Mouse (Mus musculus) C2C12 (cell line): Measurements from ENCODE around the gene AI467606.

ENCODE experiments used
- CTCF ChIP-seq: IDR thresholded peaks from one replicate; pipeline ENCODE4 v1.5.1; 2011; ENCODE audit not compliant: control insufficient read depth, insufficient read depth, insufficient read length
- FOSL1 ChIP-seq: IDR thresholded peaks from one replicate; pipeline ENCODE4 v1.8.0; 2011; ENCODE audit warnings: mild to moderate bottlenecking, low read length; ENCODE audit not compliant: poor library complexity, insufficient read depth, severe bottlenecking
- MAX ChIP-seq: IDR thresholded peaks from one replicate; pipeline ENCODE4 v1.6.1; 2011; ENCODE audit warnings: mild to moderate bottlenecking, control low read depth

- no peak for TF ChIP-seq CTCF
- no peak for TF ChIP-seq MAX
- TF ChIP-seq FOSL1: no peak
Observed at GRCm38 (mm10) chr7:127083689-127084088, 7.5 kb upstream of the AI467606 start.
